Mouse (Mus musculus) right cerebral cortex, postnatal 25 days (tissue): Measurements from ENCODE around the gene Olfr1467.

Source experiments
- DNase-seq: peaks from one replicate; pipeline ENCODE4 v3.0.0; 2022

The Olfr1467 gene

GRCm38 (mm10) chr19:13361936-13362335 lies at the start of gene Olfr1467:
TSS of gene Olfr1467 (plus strand) at chr19:13362236.
- no peak for DNase-seq

GRCm38 (mm10) chr19:13315441-13315840 lies 46.6 kb upstream of the Olfr1467 start, which contains the start of gene Olfr1465:
TSS of gene Olfr1465 (minus strand) at chr19:13315541.
- DNase-seq = no peak

- DNase-seq = no peak
These were observed 23.5 kb upstream of the Olfr1467 start, which contains the start of gene Olfr1466 for GRCm38 (mm10) chr19:13338562-13338961. TSS of gene Olfr1466 (plus strand) at chr19:13338862.

- DNase-seq = no peak
These were observed 45.5 kb downstream of the Olfr1467 start, which contains the start of gene Olfr1469 for GRCm38 (mm10) chr19:13407549-13407948. TSS of gene Olfr1469 (plus strand) at chr19:13407849.
